28 mouse cellular contexts compared by ENCODE assay signal in the genomic region with DNA sequence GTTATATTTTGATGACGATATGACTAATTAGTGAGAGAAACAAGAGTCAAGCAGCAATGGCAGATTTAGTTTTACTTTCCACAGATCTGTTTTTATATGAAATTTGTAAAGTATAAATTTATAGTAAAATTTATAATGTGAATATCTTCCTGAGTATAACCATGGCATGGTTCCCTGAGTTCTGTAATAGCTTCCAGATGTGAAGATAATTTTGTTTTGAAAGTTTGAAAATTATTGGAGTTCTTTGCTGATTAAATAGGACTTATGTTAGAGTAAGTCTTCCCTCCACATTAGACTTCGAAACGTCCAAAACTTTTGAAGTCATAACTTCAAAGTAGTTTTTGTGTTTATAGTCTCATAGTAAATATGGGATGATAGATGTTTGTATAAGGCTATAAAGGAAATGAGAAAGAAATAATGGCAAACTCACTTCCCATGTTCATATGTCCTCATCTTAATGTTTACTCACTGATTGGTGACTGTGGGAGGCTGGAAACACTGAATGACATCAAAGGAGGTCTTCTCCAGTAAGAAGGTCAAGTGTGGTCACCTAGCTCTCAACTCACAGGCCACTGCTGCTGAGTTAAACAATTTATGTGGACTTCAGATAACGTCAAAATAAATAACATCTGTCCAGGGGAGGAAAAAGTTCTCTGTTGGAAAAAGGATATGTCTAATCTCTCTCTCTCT. TPM values are rescaled to one million over a fixed set of nuclear protein-coding genes. Genes with fewer than 3 reads are reported as not detected.
DNase-seq lines count a peak whose midpoint lies in the region; ATAC-seq and TF ChIP-seq lines count a peak whose summit lies in the region.
"Had no signal": no experiment of that assay in that cellular context is flagged by ENCODE, and none has a peak within 500 bp of the region (broad histone marks: within the 10 kb centered on the region; RNA-seq: fewer than 3 reads in every experiment).

No protein-coding gene starts in this region.

- TF ChIP-seq POLR2A in lung, adult 2 months (IDR thresholded peaks at IDR 0.05; ENCODE audit: borderline replicate concordance, extremely low read depth, low read depth, low read length) = no peak
- TF ChIP-seq POLR2A in brain, embryonic 14.5 days (IDR thresholded peaks at IDR 0.05; ENCODE audit: borderline replicate concordance, extremely low read depth, insufficient read depth, insufficient read length, poor library complexity, severe bottlenecking) = no peak

- no peaks in the 10 kb centered on the region for H3K36me3 ChIP-seq in kidney, postnatal 0 days (ENCODE audit: insufficient read depth, low read length)
- no peaks in the 10 kb centered on the region for H3K36me3 ChIP-seq in kidney, embryonic 14.5 days (ENCODE audit: control insufficient read depth, insufficient read depth, low read length)
- no peaks in the 10 kb centered on the region for H3K36me3 ChIP-seq in lung, postnatal 0 days (ENCODE audit: insufficient read depth, low read length)
- H3K36me3 ChIP-seq: hindbrain, embryonic 12.5 days; intestine, embryonic 15.5 days; limb, embryonic 12.5 days had no signal

- H3K9me3 ChIP-seq in kidney, postnatal 0 days (replicated peaks; ENCODE audit: low read length) = no peaks in the 10 kb centered on the region
- H3K9me3 ChIP-seq in kidney, embryonic 14.5 days (ENCODE audit: control insufficient read depth, low read length) = no peaks in the 10 kb centered on the region
- no peaks in the 10 kb centered on the region for H3K9me3 ChIP-seq in lung, postnatal 0 days (ENCODE audit: low read length)
- H3K9me3 ChIP-seq: hindbrain, embryonic 12.5 days; intestine, embryonic 15.5 days; limb, embryonic 12.5 days had no signal

- no peak for ATAC-seq in kidney, postnatal 0 days (replicated peaks; ENCODE audit: low FRiP score, low read depth)
- ATAC-seq in kidney, embryonic 14.5 days (ENCODE audit: low FRiP score, low TSS enrichment) = no peak; the same call in 1 of the 2 replicates
- ATAC-seq in lung, postnatal 0 days = peak; percentile 35
- ATAC-seq: forebrain, embryonic 14.5 days; hindbrain, postnatal 0 days; intestine, embryonic 15.5 days had no signal

- no peak overlapping the region for H3K4me2 ChIP-seq in kidney, postnatal 0 days (ENCODE audit: low read length)
- no peak overlapping the region for H3K4me2 ChIP-seq in kidney, embryonic 14.5 days (replicated peaks; ENCODE audit: low read depth, low read length)
- H3K4me2 ChIP-seq in lung, postnatal 0 days (replicated peaks; ENCODE audit: low read depth, low read length) = no peak overlapping the region
- H3K4me2 ChIP-seq: heart, embryonic 11.5 days; hindbrain, embryonic 12.5 days; intestine, embryonic 15.5 days; limb, embryonic 12.5 days; liver, embryonic 11.5 days had no signal

- H3K4me1 ChIP-seq in kidney, postnatal 0 days (replicated peaks; ENCODE audit: insufficient read depth, low read length) = no peaks in the 10 kb centered on the region; the same call in 1 of the 2 replicates
- H3K4me1 ChIP-seq in kidney, embryonic 14.5 days (ENCODE audit: control insufficient read depth, insufficient read depth, low read length) = no peaks in the 10 kb centered on the region
- H3K4me1 ChIP-seq in lung, postnatal 0 days (ENCODE audit: insufficient read depth, low read depth, low read length) = no peaks in the 10 kb centered on the region
- peaks cover 2% of the 10 kb centered on the region; the same call in 1 of the 2 replicates for H3K4me1 ChIP-seq in lung, adult 2 months (ENCODE audit: control insufficient read depth, insufficient read depth, low read length)
- H3K4me1 ChIP-seq: hindbrain, embryonic 12.5 days; intestine, embryonic 15.5 days; limb, embryonic 12.5 days had no signal

- WGBS in kidney, postnatal 0 days = 52% methylated on average over 4 of the region's 4 CpGs
- 53% methylated on average over 4 of the region's 4 CpGs for WGBS in kidney, embryonic 14.5 days
- 27% methylated on average over 4 of the region's 4 CpGs for WGBS in lung, postnatal 0 days
- 37% methylated on average over 4 of the region's 4 CpGs for WGBS in lung, adult 2 months

- H3K27ac ChIP-seq in kidney, postnatal 0 days = no peak overlapping the region
- H3K27ac ChIP-seq in kidney, embryonic 14.5 days (ENCODE audit: low read depth, low read length) = no peak overlapping the region
- no peak overlapping the region for H3K27ac ChIP-seq in lung, postnatal 0 days (ENCODE audit: low read length)
- H3K27ac ChIP-seq: hindbrain, embryonic 12.5 days; hindbrain, postnatal 0 days; intestine, embryonic 15.5 days; limb, embryonic 12.5 days; macrophage had no signal

- no peaks in the 10 kb centered on the region for H3K27me3 ChIP-seq in kidney, postnatal 0 days (ENCODE audit: insufficient read depth, low read length)
- H3K27me3 ChIP-seq in kidney, embryonic 14.5 days (ENCODE audit: control insufficient read depth, insufficient read depth, low read length) = no peaks in the 10 kb centered on the region
- H3K27me3 ChIP-seq in lung, postnatal 0 days (replicated peaks; ENCODE audit: insufficient read depth, low read length) = no peaks in the 10 kb centered on the region
- H3K27me3 ChIP-seq: hindbrain, embryonic 12.5 days; intestine, embryonic 15.5 days; limb, embryonic 12.5 days had no signal

- DNase-seq in kidney, postnatal 0 days (ENCODE audit: low spot score) = peak; percentile 71
- peak; percentile 27 for DNase-seq in lung, postnatal 0 days (ENCODE audit: low spot score)
- no peak for DNase-seq in lung, adult 2 months
- DNase-seq in brain, embryonic 14.5 days (ENCODE audit: low read depth) = peak; percentile 15
- DNase-seq in spleen, postnatal 4 days (ENCODE audit: low spot score in 2 of 2) = no peak
- DNase-seq in ovary, postnatal 10 days (ENCODE audit: low spot score) = no peak
- DNase-seq: adrenal gland, postnatal 25 days; cerebellum, adult 18-20 months; cerebellum, postnatal 10 days; gastrocnemius, postnatal 36 days; heart, adult 18-20 months; heart, postnatal 36 days; kidney, adult 2 months; kidney, postnatal 25 days; midbrain, embryonic 14.5 days; retina, postnatal 1 day; right cerebral cortex, postnatal 14 days; thymus, adult 18-20 months; thymus, postnatal 25 days had no signal

- TF ChIP-seq CTCF in kidney, postnatal 0 days (IDR thresholded peaks at IDR 0.05; ENCODE audit: low read depth) = no peak
- TF ChIP-seq CTCF in lung, postnatal 0 days (IDR thresholded peaks at IDR 0.05) = no peak
- no peak for TF ChIP-seq CTCF in lung, adult 2 months (IDR thresholded peaks at IDR 0.05; ENCODE audit: insufficient read depth, low read length)
- no peak for TF ChIP-seq CTCF in brain, embryonic 14.5 days (IDR thresholded peaks at IDR 0.05; ENCODE audit: borderline replicate concordance, extremely low read depth, insufficient read depth, insufficient read length)

- H3K4me3 ChIP-seq in kidney, postnatal 0 days (replicated peaks; ENCODE audit: low read depth, low read length) = no peak overlapping the region
- no peak overlapping the region for H3K4me3 ChIP-seq in kidney, embryonic 14.5 days (ENCODE audit: low read length)
- no peak overlapping the region for H3K4me3 ChIP-seq in lung, postnatal 0 days (ENCODE audit: low read depth, low read length)
- H3K4me3 ChIP-seq in lung, adult 2 months (replicated peaks; ENCODE audit: extremely low read depth, low read depth, low read length) = no peak overlapping the region
- H3K4me3 ChIP-seq: hindbrain, embryonic 12.5 days; intestine, embryonic 15.5 days; limb, embryonic 12.5 days had no signal

- TF ChIP-seq EP300 in lung, postnatal 0 days (IDR thresholded peaks at IDR 0.05) = peak; percentile 53

- no peak overlapping the region for H3K9ac ChIP-seq in kidney, postnatal 0 days (ENCODE audit: low read depth, low read length)
- H3K9ac ChIP-seq in kidney, embryonic 14.5 days (ENCODE audit: low read depth, low read length) = no peak overlapping the region
- H3K9ac ChIP-seq in lung, postnatal 0 days (replicated peaks; ENCODE audit: low read depth) = no peak overlapping the region
- H3K9ac ChIP-seq: hindbrain, embryonic 12.5 days; intestine, embryonic 15.5 days; limb, embryonic 12.5 days had no signal

RNA-seq across cellular contexts. Expression of gene Akap7, which starts 25.9 kb away (rescaled TPM):
- polyA plus RNA-seq in kidney, postnatal 0 days (2015; fragmentation: Nextera tagmentation; extraction: Ambion mirVana) = 33.2 and 40.3 TPM in 2 replicates
- polyA plus RNA-seq in kidney, embryonic 14.5 days (2014; fragmentation: Nextera tagmentation; extraction: Ambion mirVana) = 27.0 and 30.3 TPM in 2 replicates
- polyA plus RNA-seq in lung, postnatal 0 days (2015; fragmentation: Nextera tagmentation; extraction: Ambion mirVana) = 46.3 and 52.1 TPM in 2 replicates
- polyA plus RNA-seq in lung, adult 2 months (2012; rRNA removed) = 5.6 and 12.2 TPM in 2 replicates
- 17.6 and 24.6 TPM in 2 replicates for polyA plus RNA-seq in brain, embryonic 14.5 days (2012; rRNA removed)

RNA-seq across cellular contexts. Expression of gene Epb41l2, which starts 26.1 kb away (rescaled TPM):
- polyA plus RNA-seq in kidney, postnatal 0 days (2015; fragmentation: Nextera tagmentation; extraction: Ambion mirVana) = 45.5 and 50.7 TPM in 2 replicates
- polyA plus RNA-seq in kidney, embryonic 14.5 days (2014; fragmentation: Nextera tagmentation; extraction: Ambion mirVana) = 41.4 and 66.4 TPM in 2 replicates
- polyA plus RNA-seq in lung, postnatal 0 days (2015; fragmentation: Nextera tagmentation; extraction: Ambion mirVana) = 48.2 and 54.2 TPM in 2 replicates
- 85.4 and 132 TPM in 2 replicates for polyA plus RNA-seq in lung, adult 2 months (2012; rRNA removed)
- 36.2 and 63.4 TPM in 2 replicates for polyA plus RNA-seq in brain, embryonic 14.5 days (2012; rRNA removed)

Comparison
In these comparisons a context has a peak if more than half of its experiments do, and no peak if none do; other contexts are left out.
1. DNase-seq: peak in kidney, postnatal 0 days (single experiment), lung, postnatal 0 days (single experiment) and brain, embryonic 14.5 days (single experiment); none in lung, adult 2 months (single experiment), spleen, postnatal 4 days (0 of 2) and ovary, postnatal 10 days (single experiment).